In genomic region chr7:36934792-36935555, GRCm38 (mm10) we compare ENCODE assay signal across 13 mouse cellular contexts.
DNase-seq lines count a peak whose midpoint lies in the region; ATAC-seq lines count a peak whose summit lies in the region.
"Had no signal": no experiment of that assay in that cellular context is flagged by ENCODE, and none has a peak within 500 bp of the region (broad histone marks: within the 10 kb centered on the region; RNA-seq: fewer than 3 reads in every experiment).

No protein-coding gene starts in this region.

- 0 out of 2 replicates have a peak, but pooled peaks cover 3% of the 10 kb centered on the region for H3K4me1 ChIP-seq in lung, embryonic 16.5 days (replicated peaks; ENCODE audit: control insufficient read depth, insufficient read depth, low read length)
- H3K4me1 ChIP-seq in stomach, embryonic 15.5 days = peaks cover 7% of the 10 kb centered on the region; the same call in 1 of the 2 replicates
- no peaks in the 10 kb centered on the region for H3K4me1 ChIP-seq in heart, embryonic 11.5 days (ENCODE audit: control insufficient read depth, insufficient read depth, low read length)
- peaks cover 6% of the 10 kb centered on the region for H3K4me1 ChIP-seq in forebrain, embryonic 15.5 days
- H3K4me1 ChIP-seq: heart, embryonic 10.5 days; liver, embryonic 15.5 days had no signal

- intact Hi-C loops in left cerebral cortex, postnatal 14 days (cut with DNase I) = no loop called here

- no peaks in the 10 kb centered on the region for H3K27me3 ChIP-seq in lung, embryonic 16.5 days (ENCODE audit: control insufficient read depth, insufficient read depth, low read depth, low read length)
- H3K27me3 ChIP-seq in stomach, embryonic 15.5 days (replicated peaks) = no peaks in the 10 kb centered on the region
- H3K27me3 ChIP-seq in heart, embryonic 11.5 days (ENCODE audit: control insufficient read depth, insufficient read depth, low read length) = no peaks in the 10 kb centered on the region
- no peaks in the 10 kb centered on the region for H3K27me3 ChIP-seq in forebrain, embryonic 15.5 days
- H3K27me3 ChIP-seq: liver, embryonic 15.5 days had no signal

- H3K27ac ChIP-seq in lung, embryonic 16.5 days (ENCODE audit: low read length) = no peak overlapping the region
- H3K27ac ChIP-seq in stomach, embryonic 15.5 days = peak overlapping the region; percentile 3; the same call in 1 of the 2 replicates
- no peak overlapping the region for H3K27ac ChIP-seq in heart, embryonic 11.5 days (ENCODE audit: low read depth, low read length)
- no peak overlapping the region for H3K27ac ChIP-seq in forebrain, embryonic 15.5 days (replicated peaks)
- H3K27ac ChIP-seq: heart, embryonic 10.5 days; liver, embryonic 15.5 days had no signal

- no peak for DNase-seq in lung, postnatal 4 days
- DNase-seq in frontal cortex, adult 2 months (ENCODE audit: extremely low spot score in 1 of 2, low spot score in 1 of 2) = peak; percentile 79 to 82
- peak; percentile 56 to 81 for DNase-seq in left cerebral cortex, postnatal 14 days (ENCODE audit: low spot score in 2 of 2)
- no peak for DNase-seq in cerebellum, adult 9-11 months
- DNase-seq: adrenal gland, postnatal 14 days; kidney, adult 11 months had no signal

- H3K4me3 ChIP-seq in lung, embryonic 16.5 days (ENCODE audit: low read length) = no peak overlapping the region
- H3K4me3 ChIP-seq in stomach, embryonic 15.5 days (replicated peaks) = peak overlapping the region; percentile 2; the same call in 1 of the 2 replicates
- no peak overlapping the region for H3K4me3 ChIP-seq in heart, embryonic 11.5 days (ENCODE audit: low read depth, low read length)
- no peak overlapping the region for H3K4me3 ChIP-seq in forebrain, embryonic 15.5 days
- H3K4me3 ChIP-seq: heart, embryonic 10.5 days; liver, embryonic 15.5 days; myocyte had no signal

- H3K4me2 ChIP-seq in lung, embryonic 16.5 days (ENCODE audit: low read depth, low read length) = peak overlapping the region; percentile 38
- peak overlapping the region; percentile 39 for H3K4me2 ChIP-seq in stomach, embryonic 15.5 days
- H3K4me2 ChIP-seq in heart, embryonic 11.5 days = no peak overlapping the region
- no peak overlapping the region for H3K4me2 ChIP-seq in forebrain, embryonic 15.5 days (replicated peaks)
- H3K4me2 ChIP-seq: liver, embryonic 15.5 days had no signal

- H3K9ac ChIP-seq in lung, embryonic 16.5 days (ENCODE audit: low read length) = peak overlapping the region; percentile 41; the same call in 1 of the 2 replicates
- no peak overlapping the region for H3K9ac ChIP-seq in stomach, embryonic 15.5 days
- H3K9ac ChIP-seq in heart, embryonic 11.5 days (ENCODE audit: low read depth, low read length) = no peak overlapping the region
- no peak overlapping the region for H3K9ac ChIP-seq in forebrain, embryonic 15.5 days (replicated peaks)
- H3K9ac ChIP-seq: liver, embryonic 15.5 days had no signal

- WGBS in lung, embryonic 16.5 days = 53% methylated on average over 21 of the region's 21 CpGs
- WGBS in stomach, embryonic 15.5 days = 42% methylated on average over 21 of the region's 21 CpGs
- whole genome bisulfite sequencing in heart, embryonic 11.5 days (ENCODE audit: insufficient replicate concordance) = 69% methylated on average over 21 of the region's 21 CpGs
- 83% methylated on average over 21 of the region's 21 CpGs for WGBS in forebrain, embryonic 15.5 days

- no peaks in the 10 kb centered on the region for H3K9me3 ChIP-seq in lung, embryonic 16.5 days (ENCODE audit: control insufficient read depth, low read length)
- H3K9me3 ChIP-seq in stomach, embryonic 15.5 days = no peaks in the 10 kb centered on the region
- no peaks in the 10 kb centered on the region for H3K9me3 ChIP-seq in heart, embryonic 11.5 days (replicated peaks; ENCODE audit: control insufficient read depth, low read length)
- no peaks in the 10 kb centered on the region for H3K9me3 ChIP-seq in forebrain, embryonic 15.5 days
- H3K9me3 ChIP-seq: heart, embryonic 10.5 days; liver, embryonic 15.5 days had no signal

- peak; percentile 61 for ATAC-seq in lung, embryonic 16.5 days (ENCODE audit: low read depth)
- no peak for ATAC-seq in stomach, embryonic 15.5 days (ENCODE audit: insufficient read depth, low FRiP score, low read depth)
- ATAC-seq in heart, embryonic 11.5 days (replicated peaks; ENCODE audit: insufficient number of reproducible peaks, low FRiP score, low TSS enrichment) = no peak
- no peak for ATAC-seq in forebrain, embryonic 15.5 days (replicated peaks)

- no peaks in the 10 kb centered on the region for H3K36me3 ChIP-seq in lung, embryonic 16.5 days (ENCODE audit: control insufficient read depth, insufficient read depth, low read length)
- no peaks in the 10 kb centered on the region for H3K36me3 ChIP-seq in stomach, embryonic 15.5 days
- H3K36me3 ChIP-seq in heart, embryonic 11.5 days (ENCODE audit: control insufficient read depth, insufficient read depth, low read length) = no peaks in the 10 kb centered on the region
- no peaks in the 10 kb centered on the region for H3K36me3 ChIP-seq in forebrain, embryonic 15.5 days
- H3K36me3 ChIP-seq: heart, embryonic 10.5 days; liver, embryonic 15.5 days had no signal

Comparison
In these comparisons a context has a peak if more than half of its experiments do, and no peak if none do; other contexts are left out.
1. H3K4me2 ChIP-seq: peak in lung, embryonic 16.5 days (single experiment) and stomach, embryonic 15.5 days (single experiment); none in heart, embryonic 11.5 days (single experiment) and forebrain, embryonic 15.5 days (single experiment).
2. DNase-seq: peak in frontal cortex, adult 2 months (2 of 2) and left cerebral cortex, postnatal 14 days (2 of 2); none in lung, postnatal 4 days (0 of 2) and cerebellum, adult 9-11 months (single experiment).